Mouse (Mus musculus): ENCODE data around the gene Iqcc. TPM values are rescaled to one million over a fixed set of nuclear protein-coding genes. Genes with fewer than 3 reads are reported as not detected.

The Iqcc gene
- polyA plus RNA-seq, 1 experiment = 24.7 TPM

- no peak overlapping the region for H3K9ac ChIP-seq (ENCODE audit: low read depth, poor library complexity, severe bottlenecking)
- no peak overlapping the region for H3K27ac ChIP-seq (ENCODE audit: insufficient read depth, low read length)
- H3K4me1 ChIP-seq (ENCODE audit: control insufficient read depth, insufficient read depth, low read length) = no peaks in the 10 kb centered on the region
- TF ChIP-seq POLR2A (IDR thresholded peaks at IDR 0.05; ENCODE audit: insufficient read depth, low read length) (no peak), CTCF (IDR thresholded peaks at IDR 0.05; ENCODE audit: low read depth, low read length) (no peak), EP300 (IDR thresholded peaks at IDR 0.05; ENCODE audit: insufficient read depth, low read depth, low read length) (no peak)
- no peak overlapping the region for H3K4me3 ChIP-seq (ENCODE audit: low read depth, low read length)
- peaks cover 33% of the 10 kb centered on the region for H3K36me3 ChIP-seq (ENCODE audit: control insufficient read depth, insufficient read depth, low read length, poor library complexity, severe bottlenecking)
- no peaks in the 10 kb centered on the region for H3K27me3 ChIP-seq (ENCODE audit: control insufficient read depth, insufficient read depth, low read length, poor library complexity, severe bottlenecking)
- no peaks in the 10 kb centered on the region for H3K9me3 ChIP-seq (replicated peaks; ENCODE audit: control insufficient read depth, insufficient read depth, low read length, poor library complexity, severe bottlenecking)
These were observed 26.3 kb upstream of the Iqcc start for GRCm38 (mm10) chr4:129645204-129645603.

GRCm38 (mm10) chr4:129641756-129642155, 22.9 kb upstream of the Iqcc start:
- Histone ChIP-seq H3K36me3 (ENCODE audit: control insufficient read depth, insufficient read depth, low read length, poor library complexity, severe bottlenecking) (peaks cover 33% of the 10 kb centered on the region), H3K9me3 (replicated peaks; ENCODE audit: control insufficient read depth, insufficient read depth, low read length, poor library complexity, severe bottlenecking) (no peaks in the 10 kb centered on the region), H3K27ac (ENCODE audit: insufficient read depth, low read length) (no peak overlapping the region), H3K27me3 (ENCODE audit: control insufficient read depth, insufficient read depth, low read length, poor library complexity, severe bottlenecking) (no peaks in the 10 kb centered on the region), H3K9ac (ENCODE audit: low read depth, poor library complexity, severe bottlenecking) (no peak overlapping the region), H3K4me1 (ENCODE audit: control insufficient read depth, insufficient read depth, low read length) (no peaks in the 10 kb centered on the region), H3K4me3 (ENCODE audit: low read depth, low read length) (no peak overlapping the region)
- no peak for TF ChIP-seq EP300 (IDR thresholded peaks at IDR 0.05; ENCODE audit: insufficient read depth, low read depth, low read length)
- no peak for TF ChIP-seq POLR2A (IDR thresholded peaks at IDR 0.05; ENCODE audit: insufficient read depth, low read length)
- no peak for TF ChIP-seq CTCF (IDR thresholded peaks at IDR 0.05; ENCODE audit: low read depth, low read length)

GRCm38 (mm10) chr4:129640638-129641467, 22.0 kb upstream of the Iqcc start, which contains the start of gene Txlna:
Gene Txlna, minus strand, starts transcription at chr4:129641065.
- no peaks in the 10 kb centered on the region for H3K9me3 ChIP-seq (replicated peaks; ENCODE audit: control insufficient read depth, insufficient read depth, low read length, poor library complexity, severe bottlenecking)
- H3K27me3 ChIP-seq (ENCODE audit: control insufficient read depth, insufficient read depth, low read length, poor library complexity, severe bottlenecking) = no peaks in the 10 kb centered on the region
- no peaks in the 10 kb centered on the region for H3K4me1 ChIP-seq (ENCODE audit: control insufficient read depth, insufficient read depth, low read length)
- peaks cover 37% of the 10 kb centered on the region for H3K36me3 ChIP-seq (ENCODE audit: control insufficient read depth, insufficient read depth, low read length, poor library complexity, severe bottlenecking)
- TF ChIP-seq EP300 (IDR thresholded peaks at IDR 0.05; ENCODE audit: insufficient read depth, low read depth, low read length) = 0 out of 2 replicates have a peak, but pooled peaks have one; percentile 56
- no peak for TF ChIP-seq CTCF (IDR thresholded peaks at IDR 0.05; ENCODE audit: low read depth, low read length)
- peak; percentile 81 for TF ChIP-seq POLR2A (IDR thresholded peaks at IDR 0.05; ENCODE audit: insufficient read depth, low read length)
- peak within 1 kb of the TSS; percentile 97 for H3K4me3 ChIP-seq (ENCODE audit: low read depth, low read length)
- peak within 1 kb of the TSS; percentile 81 for H3K9ac ChIP-seq (ENCODE audit: low read depth, poor library complexity, severe bottlenecking)
- peak within 1 kb of the TSS; percentile 60 for H3K27ac ChIP-seq (ENCODE audit: insufficient read depth, low read length)

GRCm38 (mm10) chr4:129640101-129640637, 21.3 kb upstream of the Iqcc start:
- H3K27me3 ChIP-seq (ENCODE audit: control insufficient read depth, insufficient read depth, low read length, poor library complexity, severe bottlenecking) = no peaks in the 10 kb centered on the region
- no peaks in the 10 kb centered on the region for H3K4me1 ChIP-seq (ENCODE audit: control insufficient read depth, insufficient read depth, low read length)
- no peak for TF ChIP-seq POLR2A (IDR thresholded peaks at IDR 0.05; ENCODE audit: insufficient read depth, low read length)
- TF ChIP-seq EP300 (IDR thresholded peaks at IDR 0.05; ENCODE audit: insufficient read depth, low read depth, low read length) = no peak
- no peak for TF ChIP-seq CTCF (IDR thresholded peaks at IDR 0.05; ENCODE audit: low read depth, low read length)
- H3K36me3 ChIP-seq (ENCODE audit: control insufficient read depth, insufficient read depth, low read length, poor library complexity, severe bottlenecking) = peaks cover 37% of the 10 kb centered on the region
- H3K27ac ChIP-seq (ENCODE audit: insufficient read depth, low read length) = no peak overlapping the region
- H3K4me3 ChIP-seq (ENCODE audit: low read depth, low read length) = peak overlapping the region; percentile 97
- H3K9ac ChIP-seq (ENCODE audit: low read depth, poor library complexity, severe bottlenecking) = peak overlapping the region; percentile 81
- no peaks in the 10 kb centered on the region for H3K9me3 ChIP-seq (replicated peaks; ENCODE audit: control insufficient read depth, insufficient read depth, low read length, poor library complexity, severe bottlenecking)

- no peaks in the 10 kb centered on the region for H3K27me3 ChIP-seq (ENCODE audit: control insufficient read depth, insufficient read depth, low read length, poor library complexity, severe bottlenecking)
- H3K36me3 ChIP-seq (ENCODE audit: control insufficient read depth, insufficient read depth, low read length, poor library complexity, severe bottlenecking) = peaks cover 44% of the 10 kb centered on the region
- no peaks in the 10 kb centered on the region for H3K4me1 ChIP-seq (ENCODE audit: control insufficient read depth, insufficient read depth, low read length)
- TF ChIP-seq EP300 (IDR thresholded peaks at IDR 0.05; ENCODE audit: insufficient read depth, low read depth, low read length) (no peak), POLR2A (IDR thresholded peaks at IDR 0.05; ENCODE audit: insufficient read depth, low read length) (no peak), CTCF (IDR thresholded peaks at IDR 0.05; ENCODE audit: low read depth, low read length) (no peak)
- H3K27ac ChIP-seq (ENCODE audit: insufficient read depth, low read length) = no peak overlapping the region
- H3K4me3 ChIP-seq (ENCODE audit: low read depth, low read length) = no peak overlapping the region
- H3K9ac ChIP-seq (ENCODE audit: low read depth, poor library complexity, severe bottlenecking) = 0 out of 2 replicates have a peak overlapping the region, but pooled peaks have one; percentile 81
- H3K9me3 ChIP-seq (replicated peaks; ENCODE audit: control insufficient read depth, insufficient read depth, low read length, poor library complexity, severe bottlenecking) = no peaks in the 10 kb centered on the region
These were observed 20.3 kb upstream of the Iqcc start for GRCm38 (mm10) chr4:129639221-129639620.

- Histone ChIP-seq H3K9me3 (replicated peaks; ENCODE audit: control insufficient read depth, insufficient read depth, low read length, poor library complexity, severe bottlenecking) (no peaks in the 10 kb centered on the region), H3K9ac (ENCODE audit: low read depth, poor library complexity, severe bottlenecking) (no peak overlapping the region), H3K27me3 (ENCODE audit: control insufficient read depth, insufficient read depth, low read length, poor library complexity, severe bottlenecking) (no peaks in the 10 kb centered on the region), H3K4me3 (ENCODE audit: low read depth, low read length) (no peak overlapping the region), H3K4me1 (ENCODE audit: control insufficient read depth, insufficient read depth, low read length) (no peaks in the 10 kb centered on the region), H3K27ac (ENCODE audit: insufficient read depth, low read length) (no peak overlapping the region), H3K36me3 (ENCODE audit: control insufficient read depth, insufficient read depth, low read length, poor library complexity, severe bottlenecking) (peaks cover 84% of the 10 kb centered on the region)
- TF ChIP-seq CTCF (IDR thresholded peaks at IDR 0.05; ENCODE audit: low read depth, low read length) (no peak), EP300 (IDR thresholded peaks at IDR 0.05; ENCODE audit: insufficient read depth, low read depth, low read length) (no peak), POLR2A (IDR thresholded peaks at IDR 0.05; ENCODE audit: insufficient read depth, low read length) (no peak)
These were observed 15.0 kb upstream of the Iqcc start for GRCm38 (mm10) chr4:129633852-129634251.

Measured in ES-Bruce4 (cell line).